Mouse (Mus musculus) central nervous system, embryonic 18 days (tissue): ENCODE measurements around the gene Atp1b3. TPM values are rescaled to one million over a fixed set of nuclear protein-coding genes. Genes with fewer than 3 reads are reported as not detected.

Experiments
- polyA plus RNA-seq: library from polyadenylated mRNA; depleted of rRNA; stranded (reverse); fragments of >200 nt; gene quantifications from 2 replicates; pipeline ENCODE4 v1.2.3, GENCODE M21; 2012; rRNA removed

The Atp1b3 gene
- 82.6 and 82.9 TPM in 2 replicates for polyA plus RNA-seq

DNA sequence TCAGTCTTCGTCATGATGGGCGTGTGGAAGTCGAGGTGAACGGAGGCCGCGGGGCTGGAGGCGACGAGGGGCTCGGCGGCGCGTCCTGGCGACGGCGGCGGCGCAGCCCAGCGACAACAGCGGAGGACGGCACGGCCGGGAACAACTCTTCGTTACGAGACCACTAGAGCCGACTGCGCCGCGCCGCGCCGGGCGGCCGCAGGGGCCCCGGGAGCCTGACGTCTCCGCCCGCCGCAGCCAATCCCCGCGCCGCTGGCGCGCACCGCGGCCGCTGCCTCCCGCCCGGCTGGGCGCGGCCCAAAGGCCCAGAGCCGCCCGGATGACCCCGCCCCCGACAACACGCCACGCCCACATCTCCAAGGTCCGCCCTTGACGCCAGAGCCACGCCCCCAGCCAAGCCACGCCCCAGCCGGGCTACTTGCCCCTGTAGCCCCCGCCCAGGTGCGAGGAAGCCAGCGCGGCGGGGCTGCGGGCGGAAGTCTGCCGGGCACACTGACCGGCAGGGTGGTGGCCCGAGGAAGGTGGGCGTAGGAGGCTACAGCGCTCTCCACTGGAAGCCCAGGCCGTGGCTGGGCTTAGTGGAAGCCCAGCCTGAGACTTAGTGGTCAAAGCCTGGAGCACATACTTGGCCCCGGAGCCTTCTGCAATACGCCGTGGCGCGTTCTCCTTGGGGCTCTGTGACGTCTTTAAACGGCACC, at the start of gene Atp1b3:
TSS of gene Atp1b3 (minus strand) at position 302 of the 698 bp plus-strand sequence.

Other genes with a start within 250 kb of the Atp1b3 start
- 4.8 and 5.4 TPM in 2 replicates for gene Gk5, start 245.1 kb downstream of the Atp1b3 start, polyA plus RNA-seq
- 9.5 and 10.7 TPM in 2 replicates for gene Tfdp2, start 168.2 kb downstream of the Atp1b3 start, polyA plus RNA-seq
- 225 and 296 TPM in 2 replicates for gene Rnf7, start 114.2 kb upstream of the Atp1b3 start, polyA plus RNA-seq
- 0.14 and 0.15 TPM in 2 replicates for gene Gm28729, start 160.8 kb upstream of the Atp1b3 start, polyA plus RNA-seq